Mouse (Mus musculus) hindlimb bud, embryonic 11.5 days (tissue): ENCODE data around the gene Sirt2.
A peak's percentile ranks its signal among the peaks of the same experiment; 100 is the strongest.

Source experiments
- DNase-seq: peaks from one replicate; pipeline ENCODE4 v3.0.0-alpha.2; 2012; ENCODE audit warnings: low read depth, low spot score; ENCODE audit errors: extremely low spot score

Sirt2 gene

GRCm38 (mm10) chr7:28765211-28765610 lies 1.3 kb upstream of the Sirt2 start:
- DNase-seq: no peak

DNA sequence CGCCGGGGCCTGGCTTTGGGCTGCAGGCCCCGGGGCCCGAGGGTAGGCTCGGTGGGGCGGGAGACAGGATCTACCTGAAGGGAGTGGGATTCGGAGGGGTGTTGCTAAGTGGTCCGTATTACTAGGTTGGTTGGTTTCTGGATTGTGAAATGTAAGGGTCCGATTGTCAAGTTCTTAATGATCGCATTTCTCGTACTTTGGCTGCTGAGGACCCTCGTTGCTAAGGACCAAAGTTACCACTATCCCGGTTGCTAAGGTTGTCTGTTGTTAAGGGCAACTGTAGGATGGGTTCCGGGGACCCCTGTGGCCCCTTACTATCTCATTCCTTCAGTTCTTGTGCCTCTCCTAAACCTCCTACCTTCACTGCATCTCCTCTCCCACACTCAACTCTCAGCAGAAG lies 375 bp downstream of the Sirt2 start:
- no peak for DNase-seq

GRCm38 (mm10) chr7:28767462-28767965 lies 979 bp downstream of the Sirt2 start, which contains the start of gene Nfkbib:
TSS of gene Nfkbib (minus strand) at chr7:28767512.
- no peak for DNase-seq

DNA sequence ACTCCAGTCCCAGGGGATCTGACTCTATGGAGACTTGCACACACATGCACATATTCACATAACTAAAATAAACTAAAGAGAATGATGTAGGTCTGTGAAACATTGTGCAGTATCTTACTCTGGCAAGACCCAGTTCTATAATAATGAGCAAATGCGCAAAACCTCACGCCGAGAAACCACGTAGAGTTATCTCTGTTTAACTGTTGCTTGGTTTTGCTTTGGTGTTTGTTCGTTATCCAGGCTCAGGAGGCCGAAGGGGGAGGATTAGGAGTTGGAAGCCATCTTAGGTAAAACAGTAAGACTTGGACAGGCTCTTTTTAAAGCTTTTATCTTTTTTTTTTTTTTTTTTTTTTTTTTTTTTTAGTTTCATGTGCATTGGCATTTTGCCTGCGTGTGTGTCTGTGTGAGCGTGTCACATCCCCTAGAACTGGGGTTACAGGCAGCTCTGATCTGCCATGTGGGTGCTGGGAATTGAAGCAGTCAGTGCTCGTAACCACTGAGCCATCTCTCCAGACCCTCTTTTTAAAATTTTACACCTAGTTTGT lies 3.0 kb downstream of the Sirt2 start:
- DNase-seq: no peak

DNA sequence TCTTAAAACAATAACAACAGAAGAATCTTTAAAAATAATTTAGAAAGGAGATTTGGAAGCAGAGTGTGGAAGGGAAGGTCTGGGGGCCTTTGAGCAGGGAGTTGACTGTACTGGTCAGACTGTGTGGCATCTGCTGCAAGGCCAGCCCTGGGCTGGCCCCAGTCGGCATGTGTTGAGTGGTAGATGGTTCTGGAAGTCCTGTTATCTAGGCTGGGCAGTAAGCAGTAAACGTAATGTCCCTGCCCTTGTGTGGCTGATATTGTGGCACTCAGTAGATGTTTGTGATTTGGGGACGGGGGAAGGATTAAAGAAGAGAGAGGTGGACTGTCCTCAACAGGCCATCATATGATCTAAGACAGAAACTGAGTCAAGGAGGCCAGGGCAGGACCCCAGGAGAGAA lies 3.8 kb downstream of the Sirt2 start:
- DNase-seq: no peak

DNA sequence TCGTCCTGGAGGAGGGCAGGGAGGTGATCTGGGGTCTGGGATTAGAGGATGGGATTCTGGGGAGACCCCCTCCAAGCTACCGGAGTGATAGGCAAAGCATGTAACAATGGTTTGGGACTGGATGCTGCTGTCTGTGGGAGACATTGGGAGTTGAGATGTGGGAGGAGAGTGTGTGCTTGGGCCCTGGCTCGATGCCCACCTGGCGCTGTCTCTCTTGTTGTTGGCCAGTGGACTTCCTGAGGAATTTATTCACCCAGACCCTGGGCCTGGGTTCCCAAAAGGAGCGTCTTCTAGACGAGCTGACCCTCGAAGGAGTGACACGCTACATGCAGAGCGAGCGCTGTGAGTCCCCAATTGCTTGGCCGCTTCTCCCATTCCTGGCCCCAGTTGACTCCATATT lies 5.3 kb downstream of the Sirt2 start:
- no peak for DNase-seq

DNA sequence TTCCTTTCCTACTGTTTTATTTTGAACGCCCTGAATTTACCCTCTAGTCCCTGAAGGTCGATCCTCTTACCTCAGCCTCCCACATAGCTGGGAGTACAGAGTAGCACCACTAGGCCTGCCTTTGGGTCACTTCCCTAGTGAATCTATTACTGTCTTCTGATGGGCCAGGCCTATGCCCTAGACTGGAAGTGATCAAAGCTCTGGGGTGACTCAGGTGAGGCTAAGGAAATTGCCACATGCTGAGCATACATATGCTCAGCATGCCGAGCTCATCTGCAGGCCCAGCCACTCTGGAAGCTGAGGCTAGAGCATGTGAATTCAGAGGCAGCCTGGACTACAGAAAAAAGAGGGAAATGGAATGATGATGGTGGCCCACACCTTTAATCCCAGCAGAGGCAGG lies 6.6 kb downstream of the Sirt2 start:
- no peak for DNase-seq

DNA sequence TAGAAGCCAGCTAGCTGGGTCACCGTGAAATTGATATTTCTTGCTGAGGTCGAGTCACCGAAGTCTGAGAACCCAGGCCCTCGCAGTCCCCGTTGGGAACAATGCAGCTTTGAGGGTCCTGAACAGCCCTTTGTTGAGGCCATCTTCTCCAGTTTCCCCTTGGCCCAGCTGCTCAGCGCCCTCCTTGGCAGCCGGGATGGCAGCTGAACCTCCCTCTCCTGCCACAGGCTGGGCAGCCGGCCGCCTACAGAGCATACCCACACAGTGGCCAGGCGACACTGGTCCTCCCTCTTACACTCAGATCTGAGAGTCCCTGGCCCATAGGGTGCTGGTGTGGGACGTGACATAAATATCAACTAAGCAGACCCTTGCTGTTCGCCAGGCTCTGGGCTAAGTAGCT lies 7.6 kb downstream of the Sirt2 start:
- no peak for DNase-seq

DNA sequence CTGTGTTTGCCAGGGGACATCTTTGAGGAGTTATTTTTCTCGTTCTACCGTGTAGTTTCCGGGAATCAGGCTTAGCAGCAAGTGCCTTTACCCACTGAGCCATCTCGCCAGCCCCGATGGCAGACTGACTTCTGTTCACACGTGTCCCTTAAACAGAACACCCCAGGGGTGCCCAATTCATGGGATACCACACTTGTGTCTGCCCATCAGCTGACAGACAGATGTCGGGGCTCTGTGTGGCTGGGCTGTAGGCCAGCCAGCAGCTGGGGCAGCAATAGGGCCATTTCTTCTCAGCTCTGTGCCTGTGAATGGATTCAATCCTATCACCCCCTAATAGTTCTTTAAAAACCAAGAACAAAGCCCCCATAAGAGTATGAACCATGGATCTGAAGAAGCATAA lies 8.6 kb downstream of the Sirt2 start:
- no peak for DNase-seq

GRCm38 (mm10) chr7:28778825-28779224 lies 12.3 kb downstream of the Sirt2 start:
- no peak for DNase-seq

DNA sequence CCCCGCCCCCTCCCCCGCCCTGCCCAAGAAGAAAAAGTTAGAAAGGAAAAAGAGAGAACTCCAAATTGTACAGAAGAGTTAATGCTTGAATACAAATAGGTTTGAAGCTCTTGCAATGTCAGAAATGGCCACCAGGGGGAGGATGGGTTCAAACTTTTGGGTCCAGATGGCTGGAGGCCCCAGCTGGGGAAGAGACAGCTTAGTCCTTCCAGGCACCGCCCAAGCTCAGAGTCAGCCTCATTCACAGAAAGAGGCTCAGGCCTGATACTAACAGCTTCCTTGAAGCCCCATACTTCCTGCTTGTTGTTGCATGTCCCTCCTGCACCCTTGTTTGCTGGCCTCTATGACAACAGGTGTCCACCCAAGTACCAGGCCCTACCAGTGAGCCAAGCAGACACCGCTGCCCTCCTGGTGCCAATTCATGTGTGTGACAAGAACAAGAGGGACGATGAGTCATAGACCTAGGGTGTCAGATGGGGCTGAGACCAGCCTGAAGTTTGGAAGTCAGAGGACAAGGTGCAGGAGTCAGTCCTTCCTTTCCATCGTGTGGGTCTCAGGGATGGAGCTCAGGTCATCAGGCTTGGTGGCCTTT lies 13.6 kb downstream of the Sirt2 start:
- DNase-seq: peak; percentile 81

DNA sequence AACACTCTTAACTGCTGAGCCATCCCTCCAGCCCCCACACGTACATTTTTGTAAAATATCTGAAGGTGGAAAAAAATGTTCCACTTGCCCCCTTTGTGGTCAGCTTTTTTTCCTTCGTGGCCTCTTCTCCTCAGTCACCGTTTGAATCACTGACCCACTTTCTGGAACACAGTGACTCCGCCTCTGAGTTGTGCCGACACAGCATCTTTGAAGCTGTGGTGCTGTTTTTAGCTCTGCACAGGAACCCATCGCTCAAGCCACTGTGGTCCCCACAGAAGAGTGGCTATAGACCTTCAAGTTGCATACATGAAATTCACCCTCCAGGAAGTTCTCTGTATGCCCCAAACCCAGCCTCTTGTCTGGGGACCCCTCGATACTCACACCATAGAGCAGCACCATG lies 14.3 kb downstream of the Sirt2 start:
- DNase-seq: no peak

GRCm38 (mm10) chr7:28781261-28781663 lies 14.7 kb downstream of the Sirt2 start:
- no peak for DNase-seq

- no peak for DNase-seq
Measured at GRCm38 (mm10) chr7:28785161-28785560, 18.6 kb downstream of the Sirt2 start.

DNA sequence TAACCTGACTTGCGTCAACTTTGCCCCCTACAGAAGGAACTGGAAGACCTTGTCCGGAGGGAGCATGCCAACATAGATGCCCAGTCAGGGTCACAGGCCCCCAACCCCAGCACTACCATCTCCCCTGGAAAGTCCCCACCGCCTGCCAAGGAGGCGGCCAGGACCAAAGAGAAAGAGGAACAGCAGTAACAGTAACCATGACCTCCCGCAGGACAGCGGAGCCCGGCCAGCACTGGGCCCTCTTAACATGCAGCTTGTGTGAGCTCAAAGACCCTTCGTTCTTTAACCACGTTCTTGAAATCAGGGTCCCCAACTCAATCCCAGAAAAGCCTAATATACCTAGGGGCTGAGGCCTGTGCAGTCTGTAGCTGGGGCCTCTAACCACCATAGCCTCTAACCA lies 21.3 kb downstream of the Sirt2 start:
- no peak for DNase-seq

DNA sequence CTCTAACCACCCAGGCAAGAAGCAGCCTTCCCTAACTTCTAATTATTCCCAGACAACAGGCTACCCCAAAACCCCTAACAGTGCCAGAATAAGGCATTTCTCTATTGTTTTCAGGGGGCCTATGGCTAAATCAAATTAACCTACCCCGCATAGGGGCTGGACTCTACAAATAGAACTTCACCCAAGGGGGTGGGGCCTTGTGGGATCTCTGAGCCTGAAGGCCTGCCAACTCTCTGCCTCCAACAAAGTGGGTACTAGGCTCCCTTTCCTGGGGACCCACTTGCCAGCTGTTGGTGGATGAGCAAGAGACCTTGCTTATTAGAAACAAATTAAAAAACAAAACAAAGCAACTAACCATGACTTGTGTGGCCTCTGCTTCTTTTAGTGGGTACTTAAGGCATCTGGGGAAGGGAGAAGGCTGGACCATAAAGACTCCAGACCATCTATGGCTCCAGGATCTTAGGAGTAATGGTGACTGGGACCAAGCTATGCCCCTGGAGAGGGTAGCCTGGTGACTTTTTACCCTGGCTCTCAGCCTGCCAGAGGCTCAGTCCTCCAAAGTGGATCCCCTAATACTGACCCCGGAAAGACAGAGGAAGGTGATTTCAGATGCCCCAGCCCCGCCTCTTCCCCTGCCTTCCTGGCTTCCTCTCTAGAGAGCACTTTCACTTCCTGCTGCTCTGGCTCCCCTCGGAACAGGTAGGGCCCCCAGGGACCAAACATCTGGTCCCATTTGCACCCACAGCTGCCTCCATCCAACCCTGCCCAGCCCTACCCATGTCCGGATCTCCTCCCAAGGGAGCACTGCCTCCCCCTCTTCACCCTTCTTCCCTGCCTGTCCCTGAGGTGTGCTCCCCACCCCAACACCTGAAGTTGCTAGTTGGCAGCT lies 22.0 kb downstream of the Sirt2 start, which contains the start of gene Rinl:
Gene Rinl (plus strand): TSS at position 663 of the 889 bp plus-strand sequence.
- no peak for DNase-seq

GRCm38 (mm10) chr7:28789235-28789634 lies 22.7 kb downstream of the Sirt2 start:
- no peak for DNase-seq

DNA sequence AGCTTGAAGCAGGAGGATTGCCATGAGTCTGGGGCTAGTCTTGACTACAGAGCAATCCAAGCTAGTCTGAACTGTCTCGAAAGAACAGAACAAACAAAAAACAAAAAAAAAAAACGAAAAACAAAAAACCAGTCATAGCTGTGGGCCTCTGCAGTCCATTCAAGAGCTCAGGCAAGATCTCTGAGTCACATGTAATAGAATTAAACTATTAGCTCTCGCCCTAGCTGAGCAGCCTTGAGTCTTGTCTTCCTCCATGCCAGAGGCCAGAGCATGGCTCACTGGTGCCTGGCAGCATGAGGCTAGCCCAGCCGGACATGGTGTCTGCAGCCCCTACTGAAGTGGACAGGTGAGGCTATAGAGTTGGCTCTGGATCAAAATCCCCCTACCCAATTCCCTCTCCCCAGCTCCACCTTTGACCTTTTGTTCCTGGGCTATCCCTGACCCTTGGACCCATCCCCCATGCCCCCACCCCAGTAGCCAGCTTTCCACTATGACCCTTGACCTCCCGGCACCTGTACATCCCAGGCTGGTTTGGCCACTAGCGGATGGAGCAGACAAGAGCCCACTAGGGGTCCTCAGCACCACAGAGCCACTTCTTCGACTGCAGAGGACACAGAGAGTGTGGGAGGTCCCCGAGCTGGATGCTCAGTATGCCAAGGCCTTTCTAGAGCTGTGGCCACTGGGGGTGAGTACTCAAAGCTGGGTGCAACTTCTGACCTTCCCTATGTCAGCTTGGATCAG lies 23.7 kb downstream of the Sirt2 start:
- no peak for DNase-seq

- no peak for DNase-seq
Measured at GRCm38 (mm10) chr7:28791706-28792105, 25.2 kb downstream of the Sirt2 start.

GRCm38 (mm10) chr7:28792391-28793185 lies 26.1 kb downstream of the Sirt2 start:
- DNase-seq: no peak
